Mouse (Mus musculus) lung, adult 2 months (tissue): ENCODE data around the gene Fbxw5.

Source experiments
- CTCF ChIP-seq: fragments of 200-500 bp; IDR thresholded peaks from 2 replicates; pipeline ENCODE4 v1.5.1; 2011; ENCODE audit warnings: mild to moderate bottlenecking, low read length, control low read depth; ENCODE audit not compliant: insufficient read depth
- POLR2A ChIP-seq: fragments of 200-500 bp; IDR thresholded peaks from 2 replicates; pipeline ENCODE4 v1.6.1; 2011; ENCODE audit warnings: low read depth, mild to moderate bottlenecking, control low read depth, low read length, borderline replicate concordance; ENCODE audit errors: extremely low read depth

GRCm38 (mm10) chr2:25540541-25540948, 40.0 kb downstream of the Fbxw5 start:
- TF ChIP-seq POLR2A (no peak), CTCF (no peak)
